In genomic region chr19:44265300-44265699, GRCm38 (mm10) we compare ENCODE assay signal across 10 mouse cellular contexts. TPM values are rescaled to one million over a fixed set of nuclear protein-coding genes. Genes with fewer than 3 reads are reported as not detected.
DNase-seq lines count a peak whose midpoint lies in the region; ATAC-seq and TF ChIP-seq lines count a peak whose summit lies in the region.
"Had no signal": no experiment of that assay in that cellular context is flagged by ENCODE, and none has a peak within 500 bp of the region (broad histone marks: within the 10 kb centered on the region; RNA-seq: fewer than 3 reads in every experiment).

No protein-coding gene starts in this region.

- no peaks in the 10 kb centered on the region for H3K27me3 ChIP-seq in hindbrain, embryonic 10.5 days (ENCODE audit: insufficient read depth, poor library complexity, severe bottlenecking)
- no peaks in the 10 kb centered on the region for H3K27me3 ChIP-seq in hindbrain, embryonic 16.5 days (replicated peaks; ENCODE audit: control insufficient read depth, insufficient read depth, low read length)
- H3K27me3 ChIP-seq in embryonic facial prominence, embryonic 13.5 days, result no peaks in the 10 kb centered on the region
- H3K27me3 ChIP-seq in liver, embryonic 13.5 days, result 0 out of 2 replicates have a peak, but pooled peaks cover 3% of the 10 kb centered on the region
- H3K27me3 ChIP-seq in midbrain, postnatal 0 days (ENCODE audit: insufficient read depth, low read length), result no peaks in the 10 kb centered on the region

- H3K9ac ChIP-seq in hindbrain, embryonic 16.5 days (ENCODE audit: low read depth, low read length), result no peak overlapping the region
- H3K9ac ChIP-seq in embryonic facial prominence, embryonic 13.5 days, result no peak overlapping the region
- peak overlapping the region; percentile 8; the same call in 1 of the 2 replicates for H3K9ac ChIP-seq in liver, embryonic 13.5 days
- no peak overlapping the region for H3K9ac ChIP-seq in midbrain, postnatal 0 days (replicated peaks; ENCODE audit: low read length, poor library complexity, severe bottlenecking)

- peak overlapping the region; percentile 97 for H3K27ac ChIP-seq in hindbrain, embryonic 10.5 days
- H3K27ac ChIP-seq in hindbrain, embryonic 16.5 days (ENCODE audit: low read depth, low read length), result no peak overlapping the region
- H3K27ac ChIP-seq in embryonic facial prominence, embryonic 13.5 days, result 0 out of 2 replicates have a peak overlapping the region, but pooled peaks have one; percentile 4
- peak overlapping the region; percentile 96 for H3K27ac ChIP-seq in liver, embryonic 13.5 days
- no peak overlapping the region for H3K27ac ChIP-seq in midbrain, postnatal 0 days (ENCODE audit: low read depth, low read length)

- no peak for ATAC-seq in hindbrain, embryonic 16.5 days
- no peak for ATAC-seq in embryonic facial prominence, embryonic 13.5 days (ENCODE audit: insufficient number of reproducible peaks, insufficient read depth, low FRiP score, low TSS enrichment, low read depth)
- no peak for ATAC-seq in liver, embryonic 13.5 days (ENCODE audit: low read depth)
- ATAC-seq in midbrain, postnatal 0 days (ENCODE audit: low FRiP score), result no peak

- H3K36me3 ChIP-seq in hindbrain, embryonic 10.5 days, result no peaks in the 10 kb centered on the region
- no peaks in the 10 kb centered on the region for H3K36me3 ChIP-seq in hindbrain, embryonic 16.5 days (ENCODE audit: control insufficient read depth, insufficient read depth, low read length)
- no peaks in the 10 kb centered on the region for H3K36me3 ChIP-seq in embryonic facial prominence, embryonic 13.5 days
- no peaks in the 10 kb centered on the region for H3K36me3 ChIP-seq in liver, embryonic 13.5 days
- no peaks in the 10 kb centered on the region for H3K36me3 ChIP-seq in midbrain, postnatal 0 days (ENCODE audit: insufficient read depth, low read length)

- no peak for DNase-seq in hindbrain, embryonic 10.5 days (ENCODE audit: low spot score)
- DNase-seq in ES-CJ7 (ENCODE audit: low read depth, low spot score), result peak; percentile 58
- no peak for DNase-seq in liver, embryonic 13.5 days
- no peak for DNase-seq in thymus, adult 18-20 months
- DNase-seq in midbrain, postnatal 0 days (ENCODE audit: low spot score), result no peak
- DNase-seq in cerebellum, postnatal 10 days, result no peak
- DNase-seq: cerebellum, postnatal 14 days; thymus, postnatal 36 days had no signal

- peaks cover 43% of the 10 kb centered on the region for H3K4me1 ChIP-seq in hindbrain, embryonic 10.5 days (replicated peaks)
- peaks cover 4% of the 10 kb centered on the region for H3K4me1 ChIP-seq in hindbrain, embryonic 16.5 days (ENCODE audit: control insufficient read depth, insufficient read depth, low read depth, low read length)
- H3K4me1 ChIP-seq in embryonic facial prominence, embryonic 13.5 days, result peaks cover 11% of the 10 kb centered on the region
- peaks cover 41% of the 10 kb centered on the region for H3K4me1 ChIP-seq in liver, embryonic 13.5 days (replicated peaks)
- H3K4me1 ChIP-seq in midbrain, postnatal 0 days (ENCODE audit: insufficient read depth, low read length), result peaks cover 4% of the 10 kb centered on the region; the same call in 1 of the 2 replicates

- no peak overlapping the region for H3K4me3 ChIP-seq in hindbrain, embryonic 10.5 days
- no peak overlapping the region for H3K4me3 ChIP-seq in hindbrain, embryonic 16.5 days (ENCODE audit: low read length)
- H3K4me3 ChIP-seq in embryonic facial prominence, embryonic 13.5 days, result no peak overlapping the region
- no peak overlapping the region for H3K4me3 ChIP-seq in liver, embryonic 13.5 days (replicated peaks)
- no peak overlapping the region for H3K4me3 ChIP-seq in midbrain, postnatal 0 days (ENCODE audit: low read depth, low read length)

- H3K9me3 ChIP-seq in hindbrain, embryonic 10.5 days, result no peaks in the 10 kb centered on the region
- no peaks in the 10 kb centered on the region for H3K9me3 ChIP-seq in hindbrain, embryonic 16.5 days (ENCODE audit: control insufficient read depth, low read length)
- H3K9me3 ChIP-seq in embryonic facial prominence, embryonic 13.5 days, result no peaks in the 10 kb centered on the region
- H3K9me3 ChIP-seq in liver, embryonic 13.5 days (replicated peaks), result no peaks in the 10 kb centered on the region
- H3K9me3 ChIP-seq in midbrain, postnatal 0 days (ENCODE audit: low read length), result no peaks in the 10 kb centered on the region

- TF ChIP-seq CTCF in midbrain, postnatal 0 days (IDR thresholded peaks at IDR 0.05), result no peak

- no peak overlapping the region for H3K4me2 ChIP-seq in hindbrain, embryonic 16.5 days (ENCODE audit: low read length)
- H3K4me2 ChIP-seq in embryonic facial prominence, embryonic 13.5 days, result no peak overlapping the region
- H3K4me2 ChIP-seq in liver, embryonic 13.5 days, result peak overlapping the region; percentile 21; the same call in 1 of the 2 replicates
- no peak overlapping the region for H3K4me2 ChIP-seq in midbrain, postnatal 0 days (ENCODE audit: low read depth, low read length, poor library complexity, severe bottlenecking)

- WGBS in hindbrain, embryonic 10.5 days, result 41% methylated on average over 7 of the region's 7 CpGs
- 36% methylated on average over 7 of the region's 7 CpGs for WGBS in hindbrain, embryonic 16.5 days
- WGBS in embryonic facial prominence, embryonic 13.5 days, result 65% methylated on average over 7 of the region's 7 CpGs
- 54% methylated on average over 7 of the region's 7 CpGs for WGBS in liver, embryonic 13.5 days (ENCODE audit: insufficient replicate concordance)
- WGBS in midbrain, postnatal 0 days, result 53% methylated on average over 7 of the region's 7 CpGs

RNA-seq across cellular contexts. Expression of gene Scd2, which starts 28.2 kb away (rescaled TPM):
- polyA plus RNA-seq in hindbrain, embryonic 10.5 days (2016; fragmentation: Nextera tagmentation; extraction: Ambion mirVana), result 333 and 352 TPM in 2 replicates
- 290 and 322 TPM in 2 replicates for polyA plus RNA-seq in hindbrain, embryonic 16.5 days (2015; fragmentation: Nextera tagmentation; extraction: Ambion mirVana)
- 211 and 213 TPM in 2 replicates for polyA plus RNA-seq in embryonic facial prominence, embryonic 13.5 days (2015; fragmentation: Nextera tagmentation; extraction: Ambion mirVana)
- polyA plus RNA-seq in liver, embryonic 13.5 days (2015; fragmentation: Nextera tagmentation; extraction: Ambion mirVana), result 73.7 and 106 TPM in 2 replicates
- 905 and 948 TPM in 2 replicates for total RNA-seq in midbrain, postnatal 0 days (2014; rRNA removed)
- polyA plus RNA-seq in midbrain, postnatal 0 days (2015; fragmentation: Nextera tagmentation; extraction: Ambion mirVana), result 224 and 226 TPM in 2 replicates

Comparison
In these comparisons a context has a peak if more than half of its experiments do, and no peak if none do; other contexts are left out.
1. H3K27ac ChIP-seq: peak in hindbrain, embryonic 10.5 days (single experiment), embryonic facial prominence, embryonic 13.5 days (single experiment) and liver, embryonic 13.5 days (single experiment); none in hindbrain, embryonic 16.5 days (single experiment) and midbrain, postnatal 0 days (single experiment).